Mouse (Mus musculus) left cerebral cortex, adult 18-20 months (tissue): ENCODE measurements around the gene Tas2r135. TPM values are rescaled to one million over a fixed set of nuclear protein-coding genes. Genes with fewer than 3 reads are reported as not detected.

Experiments used
- DNase-seq, 2 experiments: peaks; one replicate each; pipeline ENCODE4 v3.0.0; 2021 to 2022; ENCODE audit warnings: low spot score in 2 of 2, mixed read lengths in 1 of 2
- total RNA-seq, 2 experiments: library from RNA; stranded (reverse); gene quantifications; 2 replicates each; pipeline ENCODE4 v1.2.3; 2021

Gene Tas2r135
- total RNA-seq, 2 experiments from 2014 or later, result not detected

- no peak for DNase-seq
These were observed 31.4 kb upstream of the Tas2r135 start for GRCm38 (mm10) chr6:42373669-42374430.

DNA sequence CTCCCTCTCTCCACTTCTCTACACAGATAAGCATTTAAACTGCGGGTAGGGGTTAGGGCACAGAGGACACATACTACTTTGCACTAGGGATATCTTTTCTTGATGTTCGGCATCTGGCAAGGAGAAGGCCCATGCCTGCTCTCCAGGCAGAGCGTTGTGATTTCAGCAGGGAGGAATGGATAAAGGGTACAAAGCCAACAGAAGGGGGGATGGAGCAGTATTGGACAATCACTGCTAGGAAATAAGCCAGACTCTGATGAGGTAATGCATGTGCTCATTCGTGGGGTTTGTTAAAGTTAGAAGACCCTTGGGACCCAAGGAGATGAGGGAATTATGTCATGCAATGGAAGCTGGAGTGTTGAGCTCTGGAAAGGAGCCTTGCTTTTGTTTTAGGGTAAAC is 30.5 kb upstream of the Tas2r135 start:
- no peak for DNase-seq

- DNase-seq, result no peak
These were observed 30.1 kb upstream of the Tas2r135 start for GRCm38 (mm10) chr6:42375131-42375530.

DNA sequence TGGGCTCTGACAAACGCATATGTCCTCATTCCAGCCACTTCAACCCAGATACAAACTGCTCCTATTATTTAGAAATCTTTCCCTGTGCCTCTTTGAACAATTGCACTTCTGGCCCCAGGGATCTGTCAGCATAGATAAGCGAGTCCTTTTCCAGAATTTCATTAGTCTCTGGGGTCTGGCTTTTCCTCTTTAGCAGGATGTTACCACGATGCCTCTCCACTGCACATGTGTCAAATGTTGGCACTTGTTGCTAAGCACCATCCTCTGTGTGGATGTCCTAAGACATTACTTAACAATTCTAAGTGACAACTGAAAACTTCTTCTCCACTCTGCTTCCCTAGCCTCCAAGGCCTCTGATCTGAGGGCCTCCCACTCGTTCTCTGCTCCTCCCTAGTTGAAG is 29.2 kb upstream of the Tas2r135 start:
- no peak for DNase-seq

GRCm38 (mm10) chr6:42376504-42377019 is 28.7 kb upstream of the Tas2r135 start:
- no peak for DNase-seq

GRCm38 (mm10) chr6:42377280-42377679 is 28.0 kb upstream of the Tas2r135 start:
- no peak for DNase-seq

DNA sequence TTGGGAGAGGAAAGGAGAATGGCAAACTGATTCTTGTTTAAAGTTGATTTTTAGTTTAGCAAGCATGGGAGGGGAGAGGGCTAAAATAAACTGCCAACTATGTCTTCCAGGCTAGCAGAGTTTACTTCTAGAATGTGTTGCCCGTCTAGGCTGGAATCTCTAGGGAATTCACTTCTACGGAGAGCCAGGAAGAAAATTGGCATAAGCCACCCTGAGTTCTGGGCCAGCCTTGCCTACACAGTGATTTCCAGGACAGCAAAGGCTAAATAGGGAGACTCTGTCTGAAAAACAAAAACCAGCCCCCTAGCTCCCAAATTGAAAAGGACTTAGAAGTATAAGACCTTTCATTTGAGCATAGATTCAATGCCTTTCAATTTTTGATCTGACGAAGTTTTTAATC is 25.7 kb upstream of the Tas2r135 start:
- DNase-seq, result no peak

GRCm38 (mm10) chr6:42380416-42381144 is 24.7 kb upstream of the Tas2r135 start:
- no peak for DNase-seq

- DNase-seq, result no peak
These were observed 24.0 kb upstream of the Tas2r135 start for GRCm38 (mm10) chr6:42381221-42381620.

- DNase-seq, result no peak
These were observed 23.3 kb upstream of the Tas2r135 start for GRCm38 (mm10) chr6:42381916-42382381.

DNA sequence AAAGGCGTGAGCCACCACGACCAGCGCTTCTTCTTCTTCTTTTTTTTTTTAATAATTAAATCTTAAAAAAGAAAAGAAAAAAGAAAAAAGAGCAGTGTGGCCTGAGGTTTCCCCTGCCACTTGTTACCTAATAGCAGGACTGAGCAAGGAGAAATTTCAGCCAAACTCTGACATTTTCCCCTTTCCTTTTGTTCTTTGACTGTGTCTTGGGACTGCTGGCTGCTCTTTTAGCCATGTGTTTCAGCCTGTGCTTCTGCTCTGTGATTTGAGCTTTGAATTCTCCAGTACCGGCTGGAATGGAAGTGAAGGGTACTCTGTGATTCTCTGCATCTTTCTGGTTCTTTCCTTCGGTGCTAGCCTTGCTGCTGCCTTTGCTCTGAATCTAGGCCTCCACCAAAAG is 21.9 kb upstream of the Tas2r135 start:
- no peak for DNase-seq

- peak; percentile 44 to 53 for DNase-seq
These were observed 19.6 kb upstream of the Tas2r135 start for GRCm38 (mm10) chr6:42385635-42386034.

- DNase-seq, result no peak
These were observed 13.4 kb upstream of the Tas2r135 start for GRCm38 (mm10) chr6:42391796-42392330.

DNA sequence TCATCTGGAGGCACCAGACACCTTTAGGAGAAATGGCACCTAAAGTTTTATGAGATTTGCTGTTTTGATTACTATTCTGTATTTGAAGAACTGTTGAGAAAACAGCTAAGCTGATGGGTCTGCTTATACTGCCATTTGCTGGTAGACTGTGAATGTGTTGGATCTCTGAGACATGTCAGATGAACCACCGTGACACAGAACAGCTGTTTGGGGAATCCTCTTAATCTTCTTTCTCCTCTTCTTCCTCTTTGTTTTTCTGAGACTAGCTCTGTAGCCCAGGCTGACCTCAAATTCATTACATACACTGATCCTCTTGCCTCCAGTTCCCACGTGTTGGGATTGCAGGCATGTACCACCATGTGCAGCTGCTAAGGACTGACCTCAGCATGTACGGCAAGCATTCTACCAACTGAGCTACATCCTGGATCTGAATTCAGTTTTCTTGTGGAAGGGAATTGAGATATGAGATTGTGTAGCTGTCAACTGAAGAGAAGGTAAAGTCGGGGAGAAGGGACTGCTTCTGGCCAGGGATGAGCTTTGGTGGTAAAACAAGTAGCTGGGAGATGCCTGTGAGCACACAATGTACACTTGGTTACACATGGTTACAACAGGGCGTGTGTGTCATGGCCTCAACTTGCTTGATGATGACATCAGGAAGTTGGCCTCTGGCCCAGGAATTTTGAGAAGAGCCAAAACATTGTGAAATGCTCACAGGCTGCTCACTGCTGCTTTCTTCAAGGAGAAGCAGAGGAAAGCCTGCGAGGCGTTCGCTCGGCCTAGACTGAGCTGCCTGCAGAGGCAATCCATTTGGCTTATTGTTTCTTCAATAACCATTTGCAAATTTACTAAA is 9.0 kb upstream of the Tas2r135 start:
- no peak for DNase-seq

DNA sequence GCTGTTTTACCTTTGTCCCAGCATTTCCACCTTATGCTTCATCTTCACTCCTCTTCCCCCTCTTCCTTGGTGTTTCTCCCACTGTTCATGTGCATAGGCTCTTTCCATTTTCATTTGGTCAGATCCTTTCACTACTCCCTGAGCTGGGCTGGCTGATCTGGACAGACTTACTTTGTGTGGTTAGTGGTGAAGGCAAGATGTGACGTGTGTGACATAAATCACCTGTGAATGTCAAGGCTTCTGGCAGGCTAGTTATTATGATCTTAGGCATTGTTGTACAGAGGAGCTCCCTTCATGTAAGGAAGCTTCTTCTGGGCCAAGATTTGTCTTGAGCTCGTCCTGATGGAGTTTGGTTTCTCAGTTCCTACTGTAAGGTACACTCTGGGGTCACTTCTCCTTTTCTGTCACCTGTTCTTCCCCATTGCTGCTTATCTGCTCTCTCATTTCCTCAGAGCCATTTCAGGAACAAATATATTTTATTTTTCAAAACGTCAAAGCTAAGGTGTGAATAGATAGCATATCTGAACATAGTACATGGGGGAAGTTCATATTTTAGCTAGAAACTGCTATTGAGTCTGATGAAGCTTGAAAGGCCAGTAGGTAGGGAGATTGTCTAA is 8.1 kb upstream of the Tas2r135 start:
- DNase-seq, result no peak

DNA sequence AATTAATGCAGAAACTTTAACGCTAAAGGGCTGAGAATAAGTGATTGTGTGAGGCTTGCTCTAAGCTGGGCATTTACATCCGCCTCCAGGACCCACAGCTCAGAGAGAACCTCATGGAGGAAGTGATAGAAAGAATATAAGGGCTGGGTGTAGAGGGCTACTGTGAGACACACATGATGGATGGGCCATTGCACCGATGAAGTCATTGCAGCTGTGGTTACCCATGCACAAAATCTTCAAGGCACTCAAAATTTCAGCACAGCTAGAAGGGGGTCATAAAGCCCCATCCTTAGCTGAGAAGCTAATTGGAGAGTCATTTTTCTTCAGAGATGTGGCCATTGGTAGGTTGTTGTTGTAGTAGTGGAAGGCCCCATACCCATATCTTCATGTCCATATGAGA is 6.9 kb upstream of the Tas2r135 start:
- no peak for DNase-seq

GRCm38 (mm10) chr6:42398998-42399397 is 6.2 kb upstream of the Tas2r135 start:
- no peak for DNase-seq

- no peak for DNase-seq
These were observed 5.3 kb upstream of the Tas2r135 start, which contains the start of gene Tas2r143 for GRCm38 (mm10) chr6:42399938-42400337. Gene Tas2r143 (plus strand): TSS chr6:42400238.

DNA sequence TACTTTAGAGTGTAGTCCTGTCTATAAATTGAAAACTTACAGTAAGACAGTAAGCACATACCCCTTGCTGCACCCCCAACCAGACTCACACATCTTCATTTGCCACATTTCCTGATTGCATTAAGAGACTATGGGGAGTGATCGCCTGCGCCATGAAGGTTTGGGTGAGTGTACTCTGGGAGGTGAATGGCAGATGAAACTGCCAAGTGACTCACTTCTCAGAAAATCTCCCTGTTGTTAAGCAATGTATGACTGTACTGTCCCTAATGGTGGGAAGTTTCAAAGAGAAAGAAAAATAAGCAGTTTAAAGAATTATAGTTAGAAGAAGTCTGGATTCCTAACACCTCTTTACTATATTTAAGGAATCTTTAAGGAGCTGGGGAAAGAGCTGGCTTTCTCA is 14.2 kb downstream of the Tas2r135 start:
- no peak for DNase-seq

GRCm38 (mm10) chr6:42421439-42421838 is 16.2 kb downstream of the Tas2r135 start:
- DNase-seq, result no peak

DNA sequence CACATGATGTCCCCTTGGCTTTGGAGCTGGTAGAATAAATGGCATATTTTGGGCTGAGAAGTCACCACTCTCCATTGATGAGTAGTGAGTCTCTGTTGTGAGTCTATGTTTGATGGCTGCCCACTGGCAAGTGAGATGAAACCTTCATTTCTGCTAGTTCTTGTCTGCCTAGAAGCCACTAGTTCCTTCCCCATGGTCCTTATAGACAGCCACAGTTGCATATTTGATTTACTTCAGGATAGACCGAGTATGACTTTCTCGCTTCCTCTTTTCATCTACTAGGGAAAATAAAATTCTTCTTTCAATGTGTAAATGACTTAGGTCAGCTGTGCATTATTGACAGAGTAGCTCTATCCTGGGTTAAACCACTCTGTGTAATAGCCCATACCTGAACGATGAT is 19.2 kb downstream of the Tas2r135 start:
- no peak for DNase-seq
